Mouse (Mus musculus): ENCODE measurements at regions not wholly inside any gene's neighbourhood (a gene's known extent, or its start where the extent isn't known, plus 50 kb on each side); places are given as distances from the start of the nearest gene placed in this dataset.

GRCm38 (mm10) chr16:65234404-65234803 is 128.8 kb upstream of the Htr1f start:
- Histone ChIP-seq H3K27ac (ENCODE audit: control insufficient read depth, low read depth, low read length) (no peak overlapping the region), H3K9me3 (replicated peaks; ENCODE audit: insufficient read depth, low read length) (no peaks in the 10 kb centered on the region), H3K79me2 (ENCODE audit: control insufficient read depth, insufficient read depth, low read length, poor library complexity) (no peaks in the 10 kb centered on the region), H3K27me3 (ENCODE audit: control insufficient read depth in 1 of 2, insufficient read depth in 2 of 2, low read length in 2 of 2) (no peaks in the 10 kb centered on the region), H3K9ac (ENCODE audit: control insufficient read depth, low read depth, low read length, poor library complexity, severe bottlenecking) (no peak overlapping the region), H3K4me3 (ENCODE audit: control insufficient read depth in 1 of 2, insufficient read depth in 1 of 2, low read depth in 2 of 2, low read length in 2 of 2) (no peak overlapping the region), H3K36me3 (ENCODE audit: control insufficient read depth in 1 of 2, insufficient read depth in 2 of 2, low read length in 2 of 2) (no peaks in the 10 kb centered on the region), H3K4me1 (ENCODE audit: control insufficient read depth in 1 of 2, insufficient read depth in 2 of 2, low read length in 2 of 2) (no peaks in the 10 kb centered on the region)
- no peak for DNase-seq (ENCODE audit: low read depth, low spot score)
- no peak for TF ChIP-seq USF2 (IDR thresholded peaks at IDR 0.05; ENCODE audit: borderline replicate concordance in 1 of 2, insufficient read depth in 1 of 2, low read depth in 1 of 2, low read length in 2 of 2)
- TF ChIP-seq TAL1 (IDR thresholded peaks at IDR 0.05; ENCODE audit: low read length): no peak
- no peak for TF ChIP-seq CTCF (IDR thresholded peaks at IDR 0.05 in 2 of 3, conservative IDR thresholded peaks at IDR 0.05 in 1 of 3; ENCODE audit: control insufficient read depth in 1 of 3, insufficient read depth in 1 of 3, low read depth in 2 of 3, low read length in 3 of 3, poor library complexity in 1 of 3, severe bottlenecking in 1 of 3)
- no peak for TF ChIP-seq UBTF (IDR thresholded peaks at IDR 0.05; ENCODE audit: borderline replicate concordance, insufficient read depth, low read depth, low read length)
- no peak for TF ChIP-seq POLR2AphosphoS2 (IDR thresholded peaks at IDR 0.05; ENCODE audit: low read length)
- TF ChIP-seq RCOR1 (IDR thresholded peaks at IDR 0.05; ENCODE audit: low read depth, low read length): no peak
- no peak for TF ChIP-seq BHLHE40 (IDR thresholded peaks at IDR 0.05; ENCODE audit: borderline replicate concordance, low read depth, low read length)
- TF ChIP-seq ETS1 (IDR thresholded peaks at IDR 0.05; ENCODE audit: low read depth, low read length): no peak
- TF ChIP-seq CHD2 (IDR thresholded peaks at IDR 0.05; ENCODE audit: low read length): no peak
- TF ChIP-seq RAD21 (IDR thresholded peaks at IDR 0.05; ENCODE audit: low read depth, low read length): no peak
- no peak for TF ChIP-seq SIN3A (IDR thresholded peaks at IDR 0.05; ENCODE audit: low read length)
- TF ChIP-seq MXI1 (IDR thresholded peaks at IDR 0.05; ENCODE audit: low read depth, low read length): no peak
- TF ChIP-seq ZC3H11A (IDR thresholded peaks at IDR 0.05; ENCODE audit: low read depth, low read length): no peak
- TF ChIP-seq ELF1 (IDR thresholded peaks at IDR 0.05; ENCODE audit: low read depth, low read length): no peak
- no peak for TF ChIP-seq EP300 (IDR thresholded peaks at IDR 0.05; ENCODE audit: low read depth in 1 of 2, low read length in 2 of 2)
- no peak for TF ChIP-seq POLR2AphosphoS5 (IDR thresholded peaks at IDR 0.05; ENCODE audit: borderline replicate concordance, low read depth, low read length)
- TF ChIP-seq MYB (IDR thresholded peaks at IDR 0.05; ENCODE audit: low read depth, low read length): no peak
- no peak for TF ChIP-seq MAFK (IDR thresholded peaks at IDR 0.05; ENCODE audit: borderline replicate concordance, low read depth, low read length)
- TF ChIP-seq JUND (IDR thresholded peaks at IDR 0.05; ENCODE audit: low read depth, low read length): no peak
- TF ChIP-seq HCFC1 (IDR thresholded peaks at IDR 0.05; ENCODE audit: low read depth, low read length): no peak

DNA sequence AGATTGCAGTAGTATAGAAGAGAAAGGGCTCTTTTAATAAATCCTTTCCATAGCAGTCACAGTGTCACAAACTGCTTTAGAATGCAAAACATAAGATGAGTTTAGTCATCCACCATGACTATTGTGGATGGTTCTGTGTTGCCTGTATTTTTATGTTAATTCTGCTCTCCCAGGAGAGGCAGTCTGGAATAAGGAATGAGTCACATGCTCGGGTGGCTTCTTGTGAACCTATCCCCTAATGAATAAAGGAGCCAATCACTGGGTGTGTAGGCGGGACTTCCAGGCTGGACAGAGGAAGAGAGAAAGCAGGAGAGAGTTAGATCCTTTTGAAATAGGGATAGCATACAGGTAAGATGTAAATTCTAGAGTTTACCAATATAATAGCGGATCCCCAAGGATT is 128.3 kb upstream of the Htr1f start:
- H3K9ac ChIP-seq (ENCODE audit: control insufficient read depth, low read depth, low read length, poor library complexity, severe bottlenecking): no peak overlapping the region
- no peaks in the 10 kb centered on the region for H3K4me1 ChIP-seq (ENCODE audit: control insufficient read depth in 1 of 2, insufficient read depth in 2 of 2, low read length in 2 of 2)
- H3K9me3 ChIP-seq (replicated peaks; ENCODE audit: insufficient read depth, low read length): no peaks in the 10 kb centered on the region
- no peaks in the 10 kb centered on the region for H3K27me3 ChIP-seq (ENCODE audit: control insufficient read depth in 1 of 2, insufficient read depth in 2 of 2, low read length in 2 of 2)
- no peak overlapping the region for H3K27ac ChIP-seq (ENCODE audit: control insufficient read depth, low read depth, low read length)
- no peaks in the 10 kb centered on the region for H3K36me3 ChIP-seq (ENCODE audit: control insufficient read depth in 1 of 2, insufficient read depth in 2 of 2, low read length in 2 of 2)
- DNase-seq (ENCODE audit: low read depth, low spot score): no peak
- no peak overlapping the region for H3K4me3 ChIP-seq (ENCODE audit: control insufficient read depth in 1 of 2, insufficient read depth in 1 of 2, low read depth in 2 of 2, low read length in 2 of 2)
- no peaks in the 10 kb centered on the region for H3K79me2 ChIP-seq (ENCODE audit: control insufficient read depth, insufficient read depth, low read length, poor library complexity)
- TF ChIP-seq ZMIZ1 (IDR thresholded peaks at IDR 0.05; ENCODE audit: low read depth, low read length) (no peak), ETS1 (IDR thresholded peaks at IDR 0.05; ENCODE audit: low read depth, low read length) (no peak), TCF12 (IDR thresholded peaks at IDR 0.05; ENCODE audit: low read depth, low read length) (no peak), RCOR1 (IDR thresholded peaks at IDR 0.05; ENCODE audit: low read depth, low read length) (no peak), RAD21 (IDR thresholded peaks at IDR 0.05; ENCODE audit: low read depth, low read length) (no peak), POLR2A (IDR thresholded peaks at IDR 0.05; ENCODE audit: control insufficient read depth in 1 of 2, insufficient read depth in 1 of 2, low read depth in 1 of 2, low read length in 2 of 2, poor library complexity in 1 of 2) (no peak), UBTF (IDR thresholded peaks at IDR 0.05; ENCODE audit: borderline replicate concordance, insufficient read depth, low read depth, low read length) (no peak), TBP (IDR thresholded peaks at IDR 0.05; ENCODE audit: low read depth, low read length) (no peak), BHLHE40 (IDR thresholded peaks at IDR 0.05; ENCODE audit: borderline replicate concordance, low read depth, low read length) (no peak), E2F4 (IDR thresholded peaks at IDR 0.05; ENCODE audit: borderline replicate concordance, low read depth, low read length) (no peak), USF1 (IDR thresholded peaks at IDR 0.05; ENCODE audit: low read depth, low read length) (no peak), USF2 (IDR thresholded peaks at IDR 0.05; ENCODE audit: borderline replicate concordance in 1 of 2, insufficient read depth in 1 of 2, low read depth in 1 of 2, low read length in 2 of 2) (no peak), JUND (IDR thresholded peaks at IDR 0.05; ENCODE audit: low read depth, low read length) (no peak)
